Mouse (Mus musculus) G1E (cell line): Measurements from ENCODE around the gene Sox5.

Source experiments
- CTCF ChIP-seq: IDR thresholded peaks from 2 replicates; pipeline ENCODE4 v1.5.1; 2012; ENCODE audit warnings: low read depth, low read length, inconsistent platforms, mixed read lengths
- GATA1 ChIP-seq: IDR thresholded peaks from 2 replicates; pipeline ENCODE4 v1.6.1; 2012; ENCODE audit warnings: borderline replicate concordance, low read length, inconsistent platforms, mixed read lengths
- GATA2 ChIP-seq: IDR thresholded peaks from 2 replicates; pipeline ENCODE4 v1.6.1; 2012; ENCODE audit warnings: low read depth, low read length, inconsistent platforms, borderline replicate concordance
- TAL1 ChIP-seq: conservative IDR thresholded peaks from 2 replicates; pipeline ENCODE4 v1.6.1; 2012; ENCODE audit warnings: low read depth, low read length, inconsistent platforms, mixed read lengths

GRCm38 (mm10) chr6:143916152-143916735 lies 865.5 kb downstream of the Sox5 start:
- TF ChIP-seq GATA2 (no peak), CTCF (no peak), GATA1 (no peak), TAL1 (no peak)
